Mouse (Mus musculus) CH12.LX (cell line): Measurements from ENCODE around the gene Kcnj6.

Source experiments
- CTCF ChIP-seq, 2 experiments: IDR thresholded peaks in 1 of 2; conservative IDR thresholded peaks in 1 of 2; 2 replicates each; pipeline ENCODE4 v1.5.1; 2011 to 2012; ENCODE audit warnings: low read depth in 2 of 2, low read length in 2 of 2, improper control_type of control experiment in 1 of 2, inconsistent platforms in 1 of 2, mild to moderate bottlenecking in 1 of 2, moderate library complexity in 1 of 2
- EP300 ChIP-seq: IDR thresholded peaks from 2 replicates; pipeline ENCODE4 v1.6.1; 2011; ENCODE audit warnings: low read length, improper control_type of control experiment
- HCFC1 ChIP-seq: IDR thresholded peaks from 2 replicates; pipeline ENCODE4 v1.6.1; 2012; ENCODE audit warnings: low read depth, mild to moderate bottlenecking, inconsistent platforms, low read length, improper control_type of control experiment
- JUND ChIP-seq: conservative IDR thresholded peaks from 2 replicates; pipeline ENCODE4 v1.6.1; 2011; ENCODE audit warnings: low read depth, low read length, improper control_type of control experiment
- MXI1 ChIP-seq: IDR thresholded peaks from 2 replicates; pipeline ENCODE4 v1.6.1; 2011; ENCODE audit warnings: mild to moderate bottlenecking, low read depth, low read length, improper control_type of control experiment
- POLR2A ChIP-seq: IDR thresholded peaks from 2 replicates; pipeline ENCODE4 v1.6.1; 2011; ENCODE audit warnings: low read depth, mild to moderate bottlenecking, improper control_type of control experiment, low read length
- USF1 ChIP-seq: IDR thresholded peaks from 2 replicates; pipeline ENCODE4 v1.6.1; 2014; ENCODE audit warnings: low read depth, mild to moderate bottlenecking, inconsistent platforms, low read length, improper control_type of control experiment

GRCm38 (mm10) chr16:95009937-95010336 is 12.4 kb upstream of the Kcnj6 start:
- TF ChIP-seq EP300 (peak; percentile 99), CTCF (conservative IDR thresholded peaks at IDR 0.05 in 1 of 2, IDR thresholded peaks at IDR 0.05 in 1 of 2; ENCODE audit: low read depth in 2 of 2, low read length in 2 of 2) (no peak), MXI1 (no peak), POLR2A (no peak), JUND (peak; percentile 96), HCFC1 (no peak), USF1 (no peak)
